Mouse (Mus musculus) T-helper 2 cell (primary cell): ENCODE measurements around the gene Tmco1.

Experiments
- in situ Hi-C: fragments of 300-600 bp; cut with MboI, MseI; formaldehyde crosslinking; loops from one replicate; pipeline ENCODE4 v1.15.1; 2025; ENCODE audit warnings: high pct_unique_total_duplicates

Tmco1 gene

DNA sequence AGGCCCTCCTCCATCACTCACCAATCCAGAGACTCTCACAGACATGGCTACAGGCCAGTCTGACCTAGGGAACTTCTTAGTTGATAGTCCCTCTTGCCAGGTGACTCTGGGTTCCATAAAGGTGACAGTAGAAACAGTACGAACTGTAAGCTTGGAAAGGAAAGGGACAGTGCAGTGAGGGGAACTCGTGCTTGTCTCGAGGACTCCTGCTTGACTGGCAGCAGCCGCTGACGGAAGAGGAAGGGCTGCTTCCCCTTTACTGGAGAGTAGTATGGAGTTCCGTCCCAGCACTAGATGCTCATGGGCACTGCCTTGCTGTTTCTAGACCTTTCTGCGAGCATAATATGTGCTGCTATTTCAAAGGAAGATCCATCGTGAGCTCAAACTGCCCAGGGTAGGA lies 22.9 kb downstream of the Tmco1 start:
- in situ Hi-C loops = loop anchor here (10.0 to 25.0 kb wide), 2 partner anchors 319 to 586 kb away; partner anchors contain the start of gene Fam78b

DNA sequence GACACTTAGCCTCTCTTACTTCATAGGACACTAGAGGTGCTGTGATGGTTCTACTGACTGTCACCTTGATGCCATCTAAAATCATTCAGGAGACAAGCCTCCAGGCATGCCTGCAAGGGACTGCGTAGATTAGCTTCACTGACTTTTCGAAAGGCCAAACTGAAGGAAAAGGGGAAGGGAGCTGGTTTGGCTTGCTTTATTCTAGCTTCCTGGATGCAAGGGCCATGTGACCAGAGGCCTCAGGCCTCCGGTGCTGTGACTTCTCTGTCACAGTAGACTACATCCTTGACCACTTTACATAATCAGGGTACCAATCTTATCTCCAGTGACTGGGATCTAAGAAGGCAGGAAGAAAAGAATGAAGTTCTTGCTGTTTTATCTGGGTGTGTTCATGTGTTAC lies 28.2 kb downstream of the Tmco1 start:
- in situ Hi-C loops = loop anchor here (5.0 to 25.0 kb wide), 3 partner anchors 114 to 592 kb away; partner anchors contain the start of gene Fam78b

DNA sequence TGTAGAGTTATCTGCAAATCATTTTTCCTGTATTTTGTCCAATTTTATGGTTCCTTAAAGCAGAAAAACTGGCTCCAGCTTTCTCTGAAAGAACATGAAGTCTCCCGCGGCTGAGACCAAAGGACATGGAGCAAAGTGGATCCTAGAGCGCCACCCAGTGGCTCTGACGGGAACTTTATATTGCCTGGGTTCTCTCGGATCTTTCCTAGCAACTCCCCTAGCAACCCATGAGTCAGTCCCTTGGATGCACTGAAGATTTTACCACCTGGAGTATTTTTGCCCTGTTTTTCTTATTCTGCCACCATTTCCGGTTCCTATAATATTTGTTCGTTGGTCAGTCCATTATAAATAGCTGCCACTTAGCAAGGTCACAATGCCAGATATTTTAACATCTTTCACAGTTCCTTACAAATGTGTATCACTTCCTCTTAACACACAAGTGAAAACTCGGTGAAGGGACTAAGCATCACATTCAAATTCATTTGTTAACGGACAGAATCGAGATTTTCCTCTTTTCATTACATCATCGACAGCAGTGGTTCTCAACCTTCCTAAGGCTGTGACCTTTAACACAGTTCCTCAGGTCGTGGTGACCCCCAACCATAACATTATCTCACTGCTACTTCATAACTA lies 29.4 kb downstream of the Tmco1 start:
- in situ Hi-C loops = loop anchor here (5.0 to 25.0 kb wide), 3 partner anchors 115 to 593 kb away; partner anchors contain the start of gene Fam78b

DNA sequence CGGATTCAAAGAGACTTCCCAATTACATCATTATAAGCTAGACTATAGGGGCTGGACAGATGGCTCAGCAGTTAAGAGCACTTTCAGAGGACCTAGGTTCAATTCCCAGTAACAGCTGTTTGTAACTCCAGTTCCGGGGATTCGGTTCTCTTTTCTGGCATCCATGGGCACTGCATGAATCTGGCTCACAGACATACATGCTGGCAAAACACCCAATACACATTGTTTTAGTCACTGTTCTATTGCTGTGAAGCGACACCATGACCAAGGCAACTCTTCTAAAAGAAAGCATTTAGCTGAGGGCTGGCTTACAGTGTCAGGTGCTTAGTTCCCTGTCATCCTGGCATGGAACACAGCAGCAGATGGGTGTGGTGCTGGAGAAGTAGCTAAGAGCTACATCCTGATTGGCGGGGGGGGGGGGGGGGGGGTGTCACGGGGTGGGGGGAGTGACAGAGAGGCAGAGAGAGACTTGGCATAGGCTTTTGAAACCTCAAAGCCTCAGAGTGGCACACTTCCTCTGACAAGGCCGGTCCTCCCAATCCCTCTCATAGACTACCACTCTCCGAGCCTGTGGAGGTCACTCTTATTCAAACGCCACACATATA lies 31.1 kb downstream of the Tmco1 start:
- in situ Hi-C loops = loop anchor here (5.0 to 25.0 kb wide), 3 partner anchors 117 to 594 kb away; partner anchors contain the start of gene Fam78b

- in situ Hi-C loops = loop anchor here (10.0 to 25.0 kb wide), 2 partner anchors 328 to 925 kb away; partner anchors contain the start of gene Fam78b
Measured at GRCm38 (mm10) chr1:167340111-167340787, 32.1 kb downstream of the Tmco1 start.

GRCm38 (mm10) chr1:167340910-167341528 lies 32.8 kb downstream of the Tmco1 start:
- in situ Hi-C loops = loop anchor here (10.0 to 25.0 kb wide), 2 partner anchors 329 to 926 kb away; partner anchors contain the start of gene Fam78b

DNA sequence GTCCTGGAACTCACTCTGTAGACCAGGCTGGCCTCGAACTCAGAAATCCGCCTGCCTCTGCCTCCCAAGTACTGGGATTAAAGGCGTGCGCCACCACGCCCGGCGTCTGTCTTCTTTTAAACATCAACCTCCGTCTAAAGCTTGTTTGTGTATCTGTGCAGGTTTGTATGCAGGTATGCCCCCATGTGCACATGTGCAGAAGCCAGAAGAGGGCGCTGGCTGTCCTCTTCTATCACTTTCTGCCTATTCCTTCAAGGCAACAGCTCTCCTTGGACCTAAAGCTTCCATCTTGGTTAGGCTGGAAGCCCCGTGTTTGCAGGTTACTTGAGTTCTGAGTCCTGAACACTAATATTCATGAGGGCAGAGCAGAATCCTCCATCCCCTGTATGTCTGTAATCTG lies 34.7 kb downstream of the Tmco1 start:
- in situ Hi-C loops = loop anchor here (10.0 to 25.0 kb wide), 2 partner anchors 331 to 928 kb away; partner anchors contain the start of gene Fam78b

- in situ Hi-C loops = loop anchor here (10.0 to 25.0 kb wide), 2 partner anchors 334 to 931 kb away; partner anchors contain the start of gene Fam78b
Measured at GRCm38 (mm10) chr1:167345994-167346520, 37.9 kb downstream of the Tmco1 start.

GRCm38 (mm10) chr1:167349206-167349605 lies 41.0 kb downstream of the Tmco1 start:
- in situ Hi-C loops = loop anchor here (10.0 to 25.0 kb wide), 2 partner anchors 337 to 934 kb away; partner anchors contain the start of gene Fam78b

- in situ Hi-C loops = loop anchor here (10.0 to 25.0 kb wide), 2 partner anchors 338 to 935 kb away; partner anchors contain the start of gene Fam78b
Measured at GRCm38 (mm10) chr1:167349815-167350596, 41.8 kb downstream of the Tmco1 start, which contains the start of gene Aldh9a1. Aldh9a1 (plus strand) TSS chr1:167349991.

- in situ Hi-C loops = no loop called here
Measured at GRCm38 (mm10) chr1:167350597-167351415, 42.6 kb downstream of the Tmco1 start.

DNA sequence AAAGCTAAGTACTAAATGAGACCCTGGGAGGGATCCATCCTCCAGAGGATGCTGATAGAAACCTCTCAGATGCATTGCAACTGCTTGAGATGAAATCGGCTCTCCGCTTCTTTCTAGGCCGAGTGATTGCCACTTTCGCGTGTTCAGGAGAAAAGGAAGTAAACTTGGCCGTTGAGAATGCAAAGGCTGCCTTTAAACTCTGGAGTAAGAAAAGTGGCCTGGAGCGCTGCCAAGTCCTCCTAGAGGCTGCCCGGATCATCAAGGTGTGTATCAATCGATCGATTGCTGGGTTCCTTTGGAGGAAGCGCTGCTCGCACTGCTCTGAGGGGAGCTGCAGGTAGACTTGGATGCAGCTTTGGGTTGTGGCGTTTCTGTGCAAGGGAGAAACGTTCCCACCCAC lies 44.2 kb downstream of the Tmco1 start:
- in situ Hi-C loops = no loop called here

GRCm38 (mm10) chr1:167357387-167357786 lies 49.2 kb downstream of the Tmco1 start:
- in situ Hi-C loops = no loop called here

DNA sequence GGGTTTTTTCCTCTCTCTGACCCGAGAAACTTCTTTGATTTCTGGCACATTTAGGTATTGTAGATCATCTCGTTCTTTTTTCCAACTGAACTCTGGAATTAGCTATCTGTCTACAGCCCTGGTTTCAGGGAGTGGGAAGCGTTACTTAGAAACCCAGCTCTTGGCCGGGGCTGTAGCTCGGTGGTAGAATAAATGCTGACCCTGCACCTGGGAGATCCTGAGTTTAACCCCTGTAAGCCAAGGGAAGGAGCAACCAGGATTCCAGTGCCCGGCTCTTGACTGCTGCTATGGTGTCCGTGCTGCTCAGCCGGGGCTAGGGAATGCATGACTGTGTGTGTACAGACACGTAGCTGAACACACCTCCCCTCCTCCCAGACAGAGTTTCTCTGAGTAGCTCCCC lies 50.6 kb downstream of the Tmco1 start:
- in situ Hi-C loops = no loop called here

- in situ Hi-C loops = no loop called here
Measured at GRCm38 (mm10) chr1:167360268-167360667, 52.1 kb downstream of the Tmco1 start.

DNA sequence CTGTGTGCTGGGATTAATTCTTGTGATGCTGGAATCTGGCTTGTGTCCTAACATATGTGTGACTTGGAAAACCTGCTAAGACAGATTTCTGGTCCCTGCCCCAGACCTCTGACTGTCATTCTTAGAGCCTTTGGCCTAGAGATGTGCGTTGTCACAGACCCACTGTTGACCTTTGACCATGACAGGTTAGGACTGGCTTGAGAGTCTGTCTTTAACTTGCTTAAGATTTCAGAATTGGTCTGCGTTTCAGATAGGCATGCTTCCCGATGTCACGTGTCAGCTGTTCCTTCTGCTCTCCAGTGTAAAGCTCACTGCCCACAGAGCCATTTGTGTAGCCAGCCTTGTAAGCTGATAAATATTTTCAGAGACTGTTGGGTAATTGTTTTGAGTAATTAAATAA lies 54.6 kb downstream of the Tmco1 start:
- in situ Hi-C loops = no loop called here

- in situ Hi-C loops = no loop called here
Measured at GRCm38 (mm10) chr1:167363322-167363721, 55.1 kb downstream of the Tmco1 start.

DNA sequence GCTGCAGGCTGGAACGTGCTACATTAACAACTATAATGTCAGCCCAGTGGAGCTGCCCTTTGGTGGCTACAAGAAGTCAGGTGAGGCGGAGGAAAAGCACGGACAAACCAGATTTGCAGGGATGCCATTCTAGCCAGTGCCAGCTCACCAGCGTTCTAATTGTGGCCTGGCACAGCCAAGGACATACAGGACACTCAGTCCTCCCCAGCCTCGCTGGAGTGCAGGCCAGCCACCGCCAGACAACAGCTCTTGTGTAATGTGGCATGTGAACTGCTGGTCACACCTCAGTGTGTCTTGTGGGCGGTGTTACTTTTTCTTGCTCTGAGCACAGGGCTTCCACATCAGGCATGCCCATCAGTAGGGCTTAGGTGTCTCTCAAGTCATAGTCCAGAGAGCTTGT lies 57.6 kb downstream of the Tmco1 start:
- in situ Hi-C loops = no loop called here

DNA sequence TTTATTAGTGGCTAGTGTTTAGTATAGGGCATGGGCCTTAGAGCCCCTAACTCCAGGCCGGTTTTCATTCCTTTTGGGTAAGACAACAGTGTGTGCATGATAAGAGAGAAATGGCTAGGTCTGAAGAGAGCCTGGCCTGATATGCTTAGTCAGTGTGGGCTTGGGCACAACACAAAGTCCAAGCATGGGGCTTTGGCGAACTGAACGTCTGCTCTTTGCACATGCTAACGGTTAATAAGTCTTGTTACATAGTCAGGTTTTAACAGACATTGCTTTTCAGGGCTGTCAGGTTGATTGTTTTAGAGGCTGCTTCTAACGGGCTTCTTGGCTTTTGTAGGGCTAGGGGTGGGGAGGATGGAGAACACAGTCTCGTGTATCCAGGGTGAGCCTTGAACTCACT lies 58.4 kb downstream of the Tmco1 start:
- in situ Hi-C loops = no loop called here

GRCm38 (mm10) chr1:167368018-167368417 lies 59.8 kb downstream of the Tmco1 start:
- in situ Hi-C loops = no loop called here
